Mouse (Mus musculus): ENCODE measurements at regions not wholly inside any gene's neighbourhood (a gene's known extent, or its start where the extent isn't known, plus 50 kb on each side); places are given as distances from the start of the nearest gene placed in this dataset.

DNA sequence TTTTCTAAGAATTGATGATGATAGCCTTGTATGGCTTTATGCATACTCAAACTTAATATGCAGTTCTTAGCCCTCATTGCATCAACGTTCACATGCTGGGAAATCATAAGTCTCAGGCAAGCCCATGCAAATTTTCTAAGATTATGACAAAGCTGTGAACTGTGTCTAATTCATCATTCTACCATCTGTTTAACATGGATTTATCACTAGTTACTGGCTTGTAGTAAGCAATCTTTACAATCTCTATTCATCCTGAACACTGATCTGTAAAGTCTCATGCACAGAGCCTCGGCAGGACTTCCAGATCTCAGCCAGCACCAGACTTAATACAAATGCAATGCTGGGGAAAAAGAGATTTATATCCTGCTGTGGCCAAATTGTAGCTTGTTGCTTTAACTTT is 6702.1 kb downstream of the 9330182O14Rik start:
- ATAC-seq (ENCODE audit: low FRiP score, low TSS enrichment) = no peak
- Histone ChIP-seq H3K27me3 (ENCODE audit: control insufficient read depth, insufficient read depth, low read length) (no peaks in the 10 kb centered on the region), H3K9me3 (ENCODE audit: control insufficient read depth, low read length) (no peaks in the 10 kb centered on the region), H3K9ac (replicated peaks; ENCODE audit: low read length) (no peak overlapping the region), H3K4me3 (replicated peaks; ENCODE audit: low read depth, low read length) (no peak overlapping the region), H3K27ac (replicated peaks; ENCODE audit: low read depth, low read length) (no peak overlapping the region), H3K4me2 (ENCODE audit: low read length) (no peak overlapping the region), H3K4me1 (ENCODE audit: control insufficient read depth, insufficient read depth, low read length) (no peaks in the 10 kb centered on the region), H3K36me3 (ENCODE audit: control insufficient read depth, insufficient read depth, low read length) (no peaks in the 10 kb centered on the region)
- 44% methylated on average over 2 of the region's 2 CpGs for WGBS
- peak; percentile 1 for DNase-seq

DNA sequence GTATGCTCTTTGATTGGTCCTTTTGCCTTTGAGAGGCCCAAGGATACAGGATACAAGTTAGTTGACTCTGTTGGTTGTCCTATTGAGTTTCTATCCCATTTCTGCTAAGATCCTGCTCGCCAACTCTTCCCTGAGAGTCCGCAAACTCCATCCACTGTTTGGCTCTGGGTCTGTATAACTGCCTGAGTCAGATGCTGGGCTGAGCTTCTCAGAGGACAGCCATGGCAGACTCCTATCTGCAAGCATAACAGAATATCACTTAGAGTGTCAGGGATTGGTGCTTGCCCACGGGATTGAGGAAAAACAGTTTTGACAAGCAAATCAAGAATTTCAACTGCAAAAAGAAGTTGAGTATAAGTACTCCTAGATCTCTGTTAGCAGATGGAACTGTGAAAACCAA is 6703.9 kb downstream of the 9330182O14Rik start:
- Histone ChIP-seq H3K36me3 (ENCODE audit: control insufficient read depth, insufficient read depth, low read length) (no peaks in the 10 kb centered on the region), H3K27ac (replicated peaks; ENCODE audit: low read depth, low read length) (no peak overlapping the region), H3K4me1 (ENCODE audit: control insufficient read depth, insufficient read depth, low read length) (no peaks in the 10 kb centered on the region), H3K27me3 (ENCODE audit: control insufficient read depth, insufficient read depth, low read length) (no peaks in the 10 kb centered on the region), H3K9ac (replicated peaks; ENCODE audit: low read length) (no peak overlapping the region), H3K9me3 (ENCODE audit: control insufficient read depth, low read length) (no peaks in the 10 kb centered on the region), H3K4me2 (ENCODE audit: low read length) (no peak overlapping the region), H3K4me3 (replicated peaks; ENCODE audit: low read depth, low read length) (no peak overlapping the region)
- ATAC-seq (ENCODE audit: low FRiP score, low TSS enrichment) (no peak), DNase-seq (no peak)
- 80% methylated on average over 3 of the region's 3 CpGs for WGBS

DNA sequence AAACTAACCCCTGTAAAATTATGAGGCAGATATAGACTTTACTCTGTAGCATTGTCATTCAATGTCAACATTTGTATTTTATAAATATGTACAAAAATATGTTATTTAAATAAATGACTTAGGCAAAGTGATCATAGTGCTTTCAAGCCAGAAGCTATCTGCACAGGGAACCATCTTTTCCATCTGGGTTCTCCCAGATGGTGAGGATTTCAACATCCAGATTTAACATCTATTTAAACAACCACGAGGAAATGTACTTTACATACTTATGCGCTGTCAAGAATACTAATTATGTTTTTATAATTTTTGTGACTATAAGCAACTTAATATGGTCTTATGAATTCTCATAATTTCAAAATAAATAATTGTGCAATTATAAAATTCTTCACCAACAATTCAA is 6715.4 kb downstream of the 9330182O14Rik start:
- ATAC-seq (ENCODE audit: low FRiP score, low TSS enrichment) = no peak
- no peaks in the 10 kb centered on the region for H3K4me1 ChIP-seq (ENCODE audit: control insufficient read depth, insufficient read depth, low read length)
- H3K27me3 ChIP-seq (ENCODE audit: control insufficient read depth, insufficient read depth, low read length) = no peaks in the 10 kb centered on the region
- H3K9me3 ChIP-seq (ENCODE audit: control insufficient read depth, low read length) = no peaks in the 10 kb centered on the region
- no peak for DNase-seq
- H3K4me2 ChIP-seq (ENCODE audit: low read length) = no peak overlapping the region
- no peak overlapping the region for H3K27ac ChIP-seq (replicated peaks; ENCODE audit: low read depth, low read length)
- no peaks in the 10 kb centered on the region for H3K36me3 ChIP-seq (ENCODE audit: control insufficient read depth, insufficient read depth, low read length)
- H3K9ac ChIP-seq (replicated peaks; ENCODE audit: low read length) = no peak overlapping the region
- WGBS = 85% methylated on average over 2 of the region's 2 CpGs
- H3K4me3 ChIP-seq (replicated peaks; ENCODE audit: low read depth, low read length) = no peak overlapping the region
